Mouse (Mus musculus): ENCODE measurements around the gene Ccl1. TPM values are rescaled to one million over a fixed set of nuclear protein-coding genes. Genes with fewer than 3 reads are reported as not detected.
A peak's percentile ranks its signal among the peaks of the same experiment; 100 is the strongest.

Ccl1 gene
- total and polyA plus RNA-seq, 2 experiments from 2014 or later, result 0.46 TPM; not detected in 1

- no peak overlapping the region for H3K27ac ChIP-seq (ENCODE audit: low read depth, low read length)
- H3K27me3 ChIP-seq (ENCODE audit: insufficient read depth, low read length), result no peaks in the 10 kb centered on the region
- H3K4me1 ChIP-seq (ENCODE audit: insufficient read depth), result no peaks in the 10 kb centered on the region
- H3K9ac ChIP-seq, result no peak overlapping the region
- DNase-seq, result no peak
- no peaks in the 10 kb centered on the region for H3K36me3 ChIP-seq (ENCODE audit: insufficient read depth)
- no peaks in the 10 kb centered on the region for H3K9me3 ChIP-seq (ENCODE audit: low read length)
- 25% methylated on average over 13 of the region's 13 CpGs for WGBS
- peak; percentile 18; the same call in 1 of the 2 replicates for ATAC-seq
- TF ChIP-seq CTCF (IDR thresholded peaks at IDR 0.05; ENCODE audit: low read depth), result no peak
- no peak overlapping the region for H3K4me3 ChIP-seq (ENCODE audit: low read depth, low read length)
- no peak overlapping the region for H3K4me2 ChIP-seq (ENCODE audit: low read depth)
Observed at GRCm38 (mm10) chr11:82189782-82190563, 115.5 kb downstream of the Ccl1 start.

DNA sequence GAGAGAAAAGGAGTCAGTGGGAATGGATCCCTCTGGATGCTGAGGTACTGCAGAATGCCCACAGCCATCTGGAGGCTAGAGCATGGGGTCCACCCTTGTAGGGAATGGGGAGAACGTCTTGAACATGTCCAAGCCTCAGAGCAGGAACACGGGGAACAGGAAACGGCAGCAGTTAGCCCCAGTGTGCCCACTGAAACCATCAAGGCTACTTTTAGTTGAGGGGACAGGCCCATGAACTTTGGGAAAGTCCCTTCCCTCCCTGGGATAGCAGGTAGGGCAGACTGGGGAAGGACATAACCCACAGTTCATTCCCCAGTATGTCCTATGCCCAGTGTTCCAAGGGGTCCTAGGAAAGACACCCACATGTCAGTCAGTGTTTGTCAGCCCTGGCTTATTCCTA, 119.8 kb downstream of the Ccl1 start:
- Histone ChIP-seq H3K4me1 (ENCODE audit: insufficient read depth) (no peaks in the 10 kb centered on the region), H3K36me3 (ENCODE audit: insufficient read depth) (no peaks in the 10 kb centered on the region), H3K27me3 (ENCODE audit: insufficient read depth, low read length) (no peaks in the 10 kb centered on the region), H3K4me3 (ENCODE audit: low read depth, low read length) (no peak overlapping the region), H3K9me3 (ENCODE audit: low read length) (no peaks in the 10 kb centered on the region), H3K9ac (no peak overlapping the region), H3K4me2 (ENCODE audit: low read depth) (no peak overlapping the region), H3K27ac (ENCODE audit: low read depth, low read length) (no peak overlapping the region)
- WGBS, result 87% methylated on average over 3 of the region's 3 CpGs
- no peak for TF ChIP-seq CTCF (IDR thresholded peaks at IDR 0.05; ENCODE audit: low read depth)
- ATAC-seq (no peak), DNase-seq (no peak)

GRCm38 (mm10) chr11:82183281-82183935, 122.1 kb downstream of the Ccl1 start:
- no peak overlapping the region for H3K4me2 ChIP-seq (ENCODE audit: low read depth)
- H3K36me3 ChIP-seq (ENCODE audit: insufficient read depth), result no peaks in the 10 kb centered on the region
- ATAC-seq (no peak), DNase-seq (no peak)
- H3K27me3 ChIP-seq (ENCODE audit: insufficient read depth, low read length), result no peaks in the 10 kb centered on the region
- no peak overlapping the region for H3K27ac ChIP-seq (ENCODE audit: low read depth, low read length)
- no peak for TF ChIP-seq CTCF (IDR thresholded peaks at IDR 0.05; ENCODE audit: low read depth)
- H3K4me3 ChIP-seq (ENCODE audit: low read depth, low read length), result no peak overlapping the region
- H3K4me1 ChIP-seq (ENCODE audit: insufficient read depth), result no peaks in the 10 kb centered on the region
- H3K9ac ChIP-seq, result no peak overlapping the region
- WGBS, result 71% methylated on average over 6 of the region's 6 CpGs
- no peaks in the 10 kb centered on the region for H3K9me3 ChIP-seq (ENCODE audit: low read length)

- WGBS, result 84% methylated on average over 6 of the region's 6 CpGs
Observed at GRCm38 (mm10) chr11:82182401-82182800, 123.1 kb downstream of the Ccl1 start.

GRCm38 (mm10) chr11:82181331-82181730, 124.2 kb downstream of the Ccl1 start:
- H3K4me1 ChIP-seq (ENCODE audit: insufficient read depth), result no peaks in the 10 kb centered on the region
- no peaks in the 10 kb centered on the region for H3K27me3 ChIP-seq (ENCODE audit: insufficient read depth, low read length)
- 46% methylated on average over 8 of the region's 8 CpGs for WGBS
- H3K9me3 ChIP-seq (ENCODE audit: low read length), result no peaks in the 10 kb centered on the region
- H3K36me3 ChIP-seq (ENCODE audit: insufficient read depth), result no peaks in the 10 kb centered on the region
- H3K4me2 ChIP-seq (ENCODE audit: low read depth), result no peak overlapping the region
- H3K4me3 ChIP-seq (ENCODE audit: low read depth, low read length), result no peak overlapping the region
- H3K9ac ChIP-seq, result no peak overlapping the region
- DNase-seq (no peak), ATAC-seq (no peak)
- no peak for TF ChIP-seq CTCF (IDR thresholded peaks at IDR 0.05; ENCODE audit: low read depth)
- no peak overlapping the region for H3K27ac ChIP-seq (ENCODE audit: low read depth, low read length)

More at GRCm38 (mm10) chr11:82182401-82182800, 123.1 kb downstream of the Ccl1 start:
- Histone ChIP-seq H3K9ac (no peak overlapping the region), H3K27ac (ENCODE audit: low read depth, low read length) (no peak overlapping the region), H3K4me1 (ENCODE audit: insufficient read depth) (no peaks in the 10 kb centered on the region), H3K27me3 (ENCODE audit: insufficient read depth, low read length) (no peaks in the 10 kb centered on the region), H3K36me3 (ENCODE audit: insufficient read depth) (no peaks in the 10 kb centered on the region), H3K4me2 (ENCODE audit: low read depth) (no peak overlapping the region), H3K9me3 (ENCODE audit: low read length) (no peaks in the 10 kb centered on the region), H3K4me3 (ENCODE audit: low read depth, low read length) (no peak overlapping the region)
- TF ChIP-seq CTCF (IDR thresholded peaks at IDR 0.05; ENCODE audit: low read depth), result no peak
- ATAC-seq (no peak), DNase-seq (no peak)

GRCm38 (mm10) chr11:82178161-82178560, 127.3 kb downstream of the Ccl1 start:
- Histone ChIP-seq H3K9ac (no peak overlapping the region), H3K4me1 (ENCODE audit: insufficient read depth) (no peaks in the 10 kb centered on the region), H3K27me3 (ENCODE audit: insufficient read depth, low read length) (no peaks in the 10 kb centered on the region), H3K4me2 (ENCODE audit: low read depth) (no peak overlapping the region), H3K36me3 (ENCODE audit: insufficient read depth) (no peaks in the 10 kb centered on the region), H3K4me3 (ENCODE audit: low read depth, low read length) (no peak overlapping the region), H3K27ac (ENCODE audit: low read depth, low read length) (no peak overlapping the region), H3K9me3 (ENCODE audit: low read length) (no peaks in the 10 kb centered on the region)
- no peak for TF ChIP-seq CTCF (IDR thresholded peaks at IDR 0.05; ENCODE audit: low read depth)
- WGBS, result 73% methylated on average over 5 of the region's 5 CpGs
- ATAC-seq, result no peak
- no peak for DNase-seq

DNA sequence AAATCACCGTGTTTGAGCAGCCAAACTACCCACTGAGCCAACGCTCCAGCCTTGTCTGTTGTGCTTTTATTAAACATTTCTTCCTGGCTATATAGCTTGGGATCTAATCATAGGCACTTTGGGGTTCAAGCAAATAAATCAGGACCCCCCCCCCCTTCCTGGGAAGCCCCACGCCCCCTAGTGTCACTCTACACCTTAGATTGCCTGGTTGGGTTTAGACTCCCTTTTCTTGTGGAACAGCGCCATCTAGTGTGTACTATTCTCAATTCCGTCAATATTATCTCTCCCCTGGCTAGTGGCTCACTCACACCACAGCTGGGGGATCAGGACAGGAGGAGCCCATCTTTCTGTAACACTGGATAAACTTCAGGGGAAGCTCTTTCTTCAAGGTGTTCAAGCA, 127.8 kb downstream of the Ccl1 start:
- Histone ChIP-seq H3K4me1 (ENCODE audit: insufficient read depth) (no peaks in the 10 kb centered on the region), H3K4me2 (ENCODE audit: low read depth) (no peak overlapping the region), H3K27ac (ENCODE audit: low read depth, low read length) (no peak overlapping the region), H3K36me3 (ENCODE audit: insufficient read depth) (no peaks in the 10 kb centered on the region), H3K9ac (no peak overlapping the region), H3K9me3 (ENCODE audit: low read length) (no peaks in the 10 kb centered on the region), H3K27me3 (ENCODE audit: insufficient read depth, low read length) (no peaks in the 10 kb centered on the region), H3K4me3 (ENCODE audit: low read depth, low read length) (no peak overlapping the region)
- WGBS, result 29% methylated on average over 5 of the region's 5 CpGs
- DNase-seq (peak; percentile 88), ATAC-seq (peak; percentile 79)
- TF ChIP-seq CTCF (IDR thresholded peaks at IDR 0.05; ENCODE audit: low read depth), result peak; percentile 92
